Mouse (Mus musculus): ENCODE results near the gene Trpv4. TPM values are rescaled to one million over a fixed set of nuclear protein-coding genes. Genes with fewer than 3 reads are reported as not detected.
A peak's percentile ranks its signal among the peaks of the same experiment; 100 is the strongest.

The Trpv4 gene
- polyA plus RNA-seq, 1 experiment, result 1.7 TPM

- no peak for DNase-seq (ENCODE audit: low read depth)
- no peak for TF ChIP-seq POLR2A (IDR thresholded peaks at IDR 0.05; ENCODE audit: borderline replicate concordance, extremely low read depth, insufficient read depth, insufficient read length, poor library complexity, severe bottlenecking)
- no peak for TF ChIP-seq CTCF (IDR thresholded peaks at IDR 0.05; ENCODE audit: borderline replicate concordance, extremely low read depth, insufficient read depth, insufficient read length)
Observed at GRCm38 (mm10) chr5:114666659-114667058, 8.4 kb upstream of the Trpv4 start.

- TF ChIP-seq POLR2A (IDR thresholded peaks at IDR 0.05; ENCODE audit: borderline replicate concordance, extremely low read depth, insufficient read depth, insufficient read length, poor library complexity, severe bottlenecking), result no peak
- no peak for TF ChIP-seq CTCF (IDR thresholded peaks at IDR 0.05; ENCODE audit: borderline replicate concordance, extremely low read depth, insufficient read depth, insufficient read length)
- peak; percentile 71 for DNase-seq (ENCODE audit: low read depth)
Observed at GRCm38 (mm10) chr5:114664750-114665149, 6.5 kb upstream of the Trpv4 start.

- TF ChIP-seq CTCF (IDR thresholded peaks at IDR 0.05; ENCODE audit: borderline replicate concordance, extremely low read depth, insufficient read depth, insufficient read length), result no peak
- no peak for TF ChIP-seq POLR2A (IDR thresholded peaks at IDR 0.05; ENCODE audit: borderline replicate concordance, extremely low read depth, insufficient read depth, insufficient read length, poor library complexity, severe bottlenecking)
- DNase-seq (ENCODE audit: low read depth), result no peak
Observed at GRCm38 (mm10) chr5:114664139-114664538, 5.9 kb upstream of the Trpv4 start.

GRCm38 (mm10) chr5:114661029-114661428, 2.8 kb upstream of the Trpv4 start:
- TF ChIP-seq CTCF (IDR thresholded peaks at IDR 0.05; ENCODE audit: borderline replicate concordance, extremely low read depth, insufficient read depth, insufficient read length) (no peak), POLR2A (IDR thresholded peaks at IDR 0.05; ENCODE audit: borderline replicate concordance, extremely low read depth, insufficient read depth, insufficient read length, poor library complexity, severe bottlenecking) (no peak)
- DNase-seq (ENCODE audit: low read depth), result no peak

GRCm38 (mm10) chr5:114657426-114657825, 795 bp downstream of the Trpv4 start:
- DNase-seq (ENCODE audit: low read depth), result no peak
- TF ChIP-seq POLR2A (IDR thresholded peaks at IDR 0.05; ENCODE audit: borderline replicate concordance, extremely low read depth, insufficient read depth, insufficient read length, poor library complexity, severe bottlenecking) (no peak), CTCF (IDR thresholded peaks at IDR 0.05; ENCODE audit: borderline replicate concordance, extremely low read depth, insufficient read depth, insufficient read length) (no peak)

- no peak for DNase-seq (ENCODE audit: low read depth)
Observed at GRCm38 (mm10) chr5:114656305-114656704, 1.9 kb downstream of the Trpv4 start.

GRCm38 (mm10) chr5:114655721-114656120, 2.5 kb downstream of the Trpv4 start:
- no peak for DNase-seq (ENCODE audit: low read depth)
- no peak for TF ChIP-seq CTCF (IDR thresholded peaks at IDR 0.05; ENCODE audit: borderline replicate concordance, extremely low read depth, insufficient read depth, insufficient read length)

More at GRCm38 (mm10) chr5:114656305-114656704, 1.9 kb downstream of the Trpv4 start:
- TF ChIP-seq POLR2A (IDR thresholded peaks at IDR 0.05; ENCODE audit: borderline replicate concordance, extremely low read depth, insufficient read depth, insufficient read length, poor library complexity, severe bottlenecking) (no peak), CTCF (IDR thresholded peaks at IDR 0.05; ENCODE audit: borderline replicate concordance, extremely low read depth, insufficient read depth, insufficient read length) (no peak)

- TF ChIP-seq POLR2A (IDR thresholded peaks at IDR 0.05; ENCODE audit: borderline replicate concordance, extremely low read depth, insufficient read depth, insufficient read length, poor library complexity, severe bottlenecking), result no peak
- TF ChIP-seq CTCF (IDR thresholded peaks at IDR 0.05; ENCODE audit: borderline replicate concordance, extremely low read depth, insufficient read depth, insufficient read length), result no peak
- no peak for DNase-seq (ENCODE audit: low read depth)
Observed at GRCm38 (mm10) chr5:114653656-114654437, 4.4 kb downstream of the Trpv4 start.

- DNase-seq (ENCODE audit: low read depth), result no peak
- TF ChIP-seq CTCF (IDR thresholded peaks at IDR 0.05; ENCODE audit: borderline replicate concordance, extremely low read depth, insufficient read depth, insufficient read length), result no peak
Observed at GRCm38 (mm10) chr5:114651449-114651848, 6.8 kb downstream of the Trpv4 start.

- DNase-seq (ENCODE audit: low read depth), result peak; percentile 26
- TF ChIP-seq CTCF (IDR thresholded peaks at IDR 0.05; ENCODE audit: borderline replicate concordance, extremely low read depth, insufficient read depth, insufficient read length) (no peak), POLR2A (IDR thresholded peaks at IDR 0.05; ENCODE audit: borderline replicate concordance, extremely low read depth, insufficient read depth, insufficient read length, poor library complexity, severe bottlenecking) (no peak)
Observed at GRCm38 (mm10) chr5:114651002-114651401, 7.2 kb downstream of the Trpv4 start.

- TF ChIP-seq POLR2A (IDR thresholded peaks at IDR 0.05; ENCODE audit: borderline replicate concordance, extremely low read depth, insufficient read depth, insufficient read length, poor library complexity, severe bottlenecking), result no peak
- TF ChIP-seq CTCF (IDR thresholded peaks at IDR 0.05; ENCODE audit: borderline replicate concordance, extremely low read depth, insufficient read depth, insufficient read length), result no peak
Observed at GRCm38 (mm10) chr5:114648728-114649311, 9.4 kb downstream of the Trpv4 start.

More at GRCm38 (mm10) chr5:114648728-114649311, 9.4 kb downstream of the Trpv4 start:
- peak; percentile 55 for DNase-seq (ENCODE audit: low read depth)
